Mouse (Mus musculus) midbrain, embryonic 11.5 days (tissue): ENCODE results near the gene Dusp12. TPM values are rescaled to one million over a fixed set of nuclear protein-coding genes. Genes with fewer than 3 reads are reported as not detected.

ENCODE experiments used
- ATAC-seq: fragments of 200-750 bp; cut with Nextera tagmentation; 2 replicates; pipeline ENCODE4 v1.8.0; 2017; ENCODE audit warnings: moderate TSS enrichment, moderate library complexity; ENCODE audit not compliant: low FRiP score
- DNase-seq: peaks from one replicate; pipeline ENCODE4 v3.0.0; 2015; ENCODE audit warnings: low spot score; ENCODE audit errors: missing footprints
- H3K27ac ChIP-seq: fragments of 300-500 bp; sonication (generic); 2 replicates; pipeline ENCODE4 v1.5.1; 2014; ENCODE audit warnings: low read depth, low read length
- H3K27me3 ChIP-seq: fragments of 300-500 bp; sonication (generic); 2 replicates; pipeline ENCODE4 v1.6.1; 2014; ENCODE audit warnings: mild to moderate bottlenecking, low read length, moderate library complexity, mixed read lengths; ENCODE audit not compliant: control insufficient read depth, insufficient read depth
- H3K36me3 ChIP-seq: fragments of 300-500 bp; sonication (generic); 2 replicates; pipeline ENCODE4 v1.6.1; 2014; ENCODE audit warnings: mild to moderate bottlenecking, low read length, moderate library complexity, mixed read lengths; ENCODE audit not compliant: control insufficient read depth, insufficient read depth
- H3K4me1 ChIP-seq: fragments of 300-500 bp; sonication (generic); 2 replicates; pipeline ENCODE4 v1.6.1; 2014; ENCODE audit warnings: low read length; ENCODE audit not compliant: control insufficient read depth, insufficient read depth
- H3K4me2 ChIP-seq: fragments of 300-500 bp; sonication (generic); 2 replicates; pipeline ENCODE4 v1.6.1; 2014; ENCODE audit warnings: mild to moderate bottlenecking, moderate library complexity
- H3K4me3 ChIP-seq: fragments of 300-500 bp; sonication (generic); 2 replicates; pipeline ENCODE4 v1.5.1; 2014; ENCODE audit warnings: low read depth, low read length
- H3K9ac ChIP-seq: fragments of 300-500 bp; sonication (generic); 2 replicates; pipeline ENCODE4 v1.6.1; 2014; ENCODE audit warnings: low read length
- H3K9me3 ChIP-seq: fragments of 300-500 bp; sonication (generic); 2 replicates; pipeline ENCODE4 v1.6.1; 2016; ENCODE audit warnings: low read length; ENCODE audit not compliant: control insufficient read depth
- WGBS: fragments of 180-500 bp; shearing (Covaris S2); extraction: QIAGEN DNeasy Blood & Tissue Kit; methylation state at CpG from one replicate; pipeline ENCODE4 v1.1.7; 2014; 5-methylcytosine and 5-hydroxymethylcytosine counted together
- polyA plus RNA-seq: library from polyadenylated mRNA; unstranded; fragments of >200 nt; fragmentation: Nextera tagmentation; extraction: Ambion mirVana; gene quantifications from 2 replicates; pipeline ENCODE4 v1.2.1, GENCODE M21; 2014

Gene Dusp12
- polyA plus RNA-seq, 1 experiment from 2014 or later: 28.9 TPM

DNA sequence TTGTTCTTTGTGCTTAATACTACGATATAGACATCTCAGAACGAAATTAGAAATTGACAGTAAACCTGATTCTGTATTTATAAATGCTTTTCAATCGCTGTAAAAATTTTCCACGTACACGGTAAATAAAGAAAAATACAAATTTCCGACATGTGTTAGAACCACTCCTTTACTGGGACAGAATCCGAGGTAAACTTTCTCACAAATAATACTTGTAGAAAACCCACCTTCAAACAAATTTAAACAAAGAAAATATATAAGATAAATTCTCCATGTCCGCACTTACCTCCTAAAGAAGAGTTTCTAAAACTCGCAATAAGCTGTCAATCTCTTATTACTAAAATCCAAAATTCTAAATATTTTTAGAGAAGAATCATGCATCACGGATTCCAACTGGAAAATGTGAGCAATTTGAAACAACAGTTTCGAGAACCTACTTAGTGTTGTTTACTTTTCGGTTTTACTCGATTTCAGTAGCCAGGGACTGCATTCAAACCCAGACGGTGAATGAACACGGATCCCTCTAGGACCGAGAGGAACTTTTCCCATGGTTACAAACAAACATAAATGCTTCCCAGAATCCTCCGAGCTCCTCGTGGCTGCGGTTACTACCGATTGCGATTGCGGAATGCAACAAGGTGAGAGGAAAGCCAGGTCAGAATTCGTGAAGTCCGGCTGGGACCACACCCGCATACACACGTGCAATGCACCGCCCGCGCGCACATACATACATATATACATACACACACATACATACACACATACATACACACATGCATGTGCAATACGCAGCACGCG lies 17.0 kb downstream of the Dusp12 start:
- peak; percentile 87 for ATAC-seq
- no peak overlapping the region for H3K27ac ChIP-seq

DNA sequence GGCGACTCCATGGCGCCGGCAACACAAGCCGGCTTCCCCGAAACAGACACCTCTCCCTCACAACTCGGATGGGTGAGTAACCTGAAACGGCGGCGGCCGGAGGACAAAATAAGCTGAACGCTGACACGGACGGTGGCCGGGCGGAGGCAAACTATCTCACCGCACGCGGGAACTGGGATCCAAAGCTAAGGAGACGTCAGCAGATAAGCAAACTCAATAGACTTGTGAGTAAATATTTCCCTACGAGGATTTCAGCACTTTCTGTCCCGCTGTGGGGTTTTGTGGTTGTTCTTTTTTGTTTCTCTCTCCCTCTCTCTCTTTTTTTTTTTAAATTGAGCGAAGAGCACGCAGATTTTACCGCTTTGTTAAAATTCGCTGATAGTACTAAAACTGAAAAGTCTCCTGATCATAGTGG lies 17.6 kb downstream of the Dusp12 start, which contains the start of gene Atf6:
Gene Atf6, minus strand, starts transcription at position 81 of the 415 bp plus-strand sequence.
- under 1% methylated on average over 25 of the region's 25 CpGs for WGBS
- Histone ChIP-seq H3K9me3 (no peaks in the 10 kb centered on the region), H3K4me2 (peak within 1 kb of the TSS; percentile 61), H3K36me3 (no peaks in the 10 kb centered on the region), H3K27ac (no peak within 1 kb of the TSS), H3K4me3 (peak within 1 kb of the TSS; percentile 77), H3K4me1 (peaks cover 6% of the 10 kb centered on the region), H3K27me3 (no peaks in the 10 kb centered on the region), H3K9ac (peak within 1 kb of the TSS; percentile 74)
- DNase-seq: peak; percentile 100
- ATAC-seq: peak; percentile 81

More for the DNA sequence above, 17.0 kb downstream of the Dusp12 start:
- no peaks in the 10 kb centered on the region for H3K27me3 ChIP-seq
- H3K4me1 ChIP-seq: peaks cover 6% of the 10 kb centered on the region
- WGBS: 2% methylated on average over 33 of the region's 33 CpGs
- H3K4me3 ChIP-seq: peak overlapping the region; percentile 77
- peak overlapping the region; percentile 46 for H3K9ac ChIP-seq
- H3K36me3 ChIP-seq: no peaks in the 10 kb centered on the region
- no peaks in the 10 kb centered on the region for H3K9me3 ChIP-seq
- peak overlapping the region; percentile 52 for H3K4me2 ChIP-seq
- peak; percentile 98 for DNase-seq

- Histone ChIP-seq H3K9ac (peak overlapping the region; percentile 74), H3K4me3 (peak overlapping the region; percentile 77), H3K9me3 (no peaks in the 10 kb centered on the region), H3K4me1 (peaks cover 6% of the 10 kb centered on the region), H3K4me2 (peak overlapping the region; percentile 61), H3K27me3 (no peaks in the 10 kb centered on the region), H3K36me3 (no peaks in the 10 kb centered on the region), H3K27ac (no peak overlapping the region)
- 5% methylated on average over 30 of the region's 30 CpGs for WGBS
- DNase-seq (no peak), ATAC-seq (peak; percentile 73)
Measured at GRCm38 (mm10) chr1:170866992-170867690, 18.2 kb downstream of the Dusp12 start.

DNA sequence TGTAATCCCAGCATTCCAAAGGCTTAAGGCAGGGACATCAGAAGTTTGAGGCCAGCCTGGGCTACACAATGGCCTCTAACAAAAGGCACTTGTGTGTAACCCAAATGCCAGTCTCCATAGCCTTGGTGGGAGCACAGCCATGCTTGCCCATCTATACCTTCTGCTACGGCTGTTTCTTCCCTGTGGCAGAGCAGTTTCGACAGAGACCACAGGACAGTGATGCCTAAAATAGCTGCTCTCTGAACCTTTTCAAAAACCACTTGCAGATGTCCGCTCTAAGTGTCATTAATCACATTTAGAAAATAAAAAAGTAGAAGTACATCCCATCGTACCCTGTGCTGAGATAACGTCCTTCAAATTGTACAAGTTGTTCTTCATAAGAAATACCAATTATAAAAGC lies 19.9 kb downstream of the Dusp12 start:
- H3K36me3 ChIP-seq: no peaks in the 10 kb centered on the region
- H3K9me3 ChIP-seq: no peaks in the 10 kb centered on the region
- no peak for ATAC-seq
- H3K9ac ChIP-seq: no peak overlapping the region
- H3K4me1 ChIP-seq: peaks cover 6% of the 10 kb centered on the region
- no peak overlapping the region for H3K4me3 ChIP-seq
- H3K27me3 ChIP-seq: no peaks in the 10 kb centered on the region
- no peak overlapping the region for H3K27ac ChIP-seq
- H3K4me2 ChIP-seq: no peak overlapping the region
- WGBS: 87% methylated on average over 5 of the region's 5 CpGs
- DNase-seq: no peak

- H3K27me3 ChIP-seq: no peaks in the 10 kb centered on the region
- peaks cover 6% of the 10 kb centered on the region for H3K4me1 ChIP-seq
- no peaks in the 10 kb centered on the region for H3K9me3 ChIP-seq
- no peak for ATAC-seq
- no peak overlapping the region for H3K4me2 ChIP-seq
- no peak for DNase-seq
- no peak overlapping the region for H3K4me3 ChIP-seq
- no peak overlapping the region for H3K27ac ChIP-seq
- H3K9ac ChIP-seq: no peak overlapping the region
- WGBS: 88% methylated on average over 3 of the region's 3 CpGs
- no peaks in the 10 kb centered on the region for H3K36me3 ChIP-seq
Measured at GRCm38 (mm10) chr1:170864754-170865153, 20.6 kb downstream of the Dusp12 start.

DNA sequence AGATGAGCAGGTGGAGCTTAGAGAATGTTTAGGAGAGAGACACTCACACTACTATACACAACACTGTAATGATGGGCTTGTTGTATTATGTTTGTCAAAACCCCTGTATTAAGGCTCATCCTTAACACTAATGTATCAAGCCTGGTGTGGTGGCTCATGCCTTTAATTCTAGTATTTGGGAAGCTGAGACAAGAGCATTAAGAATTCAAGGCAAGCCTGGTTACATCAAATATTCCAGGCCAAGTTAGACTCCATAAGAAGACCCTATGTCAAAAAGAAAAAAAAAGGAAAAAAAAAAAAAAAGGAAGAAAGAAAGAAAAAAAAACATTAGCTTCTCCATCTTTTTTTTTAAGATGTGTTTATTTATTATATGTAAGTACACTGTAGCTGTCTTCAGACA lies 21.1 kb downstream of the Dusp12 start:
- no peak for ATAC-seq
- Histone ChIP-seq H3K9me3 (no peaks in the 10 kb centered on the region), H3K4me1 (peaks cover 6% of the 10 kb centered on the region), H3K9ac (no peak overlapping the region), H3K4me2 (no peak overlapping the region), H3K4me3 (no peak overlapping the region), H3K27me3 (no peaks in the 10 kb centered on the region), H3K36me3 (no peaks in the 10 kb centered on the region), H3K27ac (no peak overlapping the region)
- DNase-seq: no peak

DNA sequence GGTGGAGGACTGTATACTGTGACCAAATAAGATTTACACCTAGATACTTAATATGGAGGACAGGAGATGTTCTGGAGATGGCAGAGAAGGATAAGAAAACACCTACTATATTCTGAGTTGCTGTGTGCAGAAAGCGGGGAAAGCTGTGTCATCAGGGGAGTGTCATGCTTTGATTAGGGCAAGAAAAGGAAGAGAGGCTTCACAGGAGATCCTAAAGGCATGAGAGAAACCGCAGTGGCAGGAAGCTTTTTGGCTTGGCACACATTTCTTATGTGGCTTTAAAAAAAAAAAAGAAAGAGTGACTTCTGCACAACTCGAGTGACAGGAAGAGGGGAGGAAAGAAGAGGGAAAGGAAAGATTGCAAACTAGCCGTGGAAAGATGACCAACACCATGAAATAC lies 22.3 kb downstream of the Dusp12 start:
- Histone ChIP-seq H3K9ac (no peak overlapping the region), H3K27ac (no peak overlapping the region), H3K4me3 (no peak overlapping the region), H3K4me1 (peaks cover 6% of the 10 kb centered on the region), H3K9me3 (no peaks in the 10 kb centered on the region), H3K27me3 (no peaks in the 10 kb centered on the region), H3K4me2 (no peak overlapping the region), H3K36me3 (no peaks in the 10 kb centered on the region)
- no peak for ATAC-seq
- no peak for DNase-seq
- WGBS: 72% methylated on average over 4 of the region's 4 CpGs

- peaks cover 6% of the 10 kb centered on the region for H3K4me1 ChIP-seq
- no peak overlapping the region for H3K9ac ChIP-seq
- H3K4me3 ChIP-seq: no peak overlapping the region
- H3K27me3 ChIP-seq: no peaks in the 10 kb centered on the region
- no peak overlapping the region for H3K27ac ChIP-seq
- 85% methylated on average over 3 of the region's 3 CpGs for WGBS
- no peak for ATAC-seq
- no peak for DNase-seq
- H3K4me2 ChIP-seq: no peak overlapping the region
- no peaks in the 10 kb centered on the region for H3K36me3 ChIP-seq
- H3K9me3 ChIP-seq: no peaks in the 10 kb centered on the region
Measured at GRCm38 (mm10) chr1:170862435-170862717, 23.0 kb downstream of the Dusp12 start.

GRCm38 (mm10) chr1:170861671-170862434 lies 23.5 kb downstream of the Dusp12 start:
- no peak for ATAC-seq
- no peak overlapping the region for H3K27ac ChIP-seq

More at GRCm38 (mm10) chr1:170861671-170862434, 23.5 kb downstream of the Dusp12 start:
- H3K9ac ChIP-seq: no peak overlapping the region
- 83% methylated on average over 13 of the region's 13 CpGs for WGBS
- no peak overlapping the region for H3K4me2 ChIP-seq
- H3K27me3 ChIP-seq: no peaks in the 10 kb centered on the region
- no peaks in the 10 kb centered on the region for H3K36me3 ChIP-seq
- H3K4me3 ChIP-seq: no peak overlapping the region
- no peaks in the 10 kb centered on the region for H3K9me3 ChIP-seq
- H3K4me1 ChIP-seq: peaks cover 3% of the 10 kb centered on the region
- no peak for DNase-seq
